Mouse (Mus musculus) adrenal gland, postnatal 25 days (tissue): ENCODE results near the gene Fhit. TPM values are rescaled to one million over a fixed set of nuclear protein-coding genes. Genes with fewer than 3 reads are reported as not detected.

ENCODE experiments used
- DNase-seq: peaks from one replicate; pipeline ENCODE4 v3.0.0; 2021; ENCODE audit warnings: mixed read lengths
- total RNA-seq: library from RNA; stranded (reverse); gene quantifications from 2 replicates; pipeline ENCODE4 v1.2.3, GENCODE M21; 2021

Fhit gene
- total RNA-seq, 1 experiment from 2014 or later = 13.8 TPM

GRCm38 (mm10) chr14:10345905-10346304, 815.9 kb downstream of the Fhit start:
- DNase-seq = no peak

- no peak for DNase-seq
Observed at GRCm38 (mm10) chr14:10344064-10344463, 817.8 kb downstream of the Fhit start.

DNA sequence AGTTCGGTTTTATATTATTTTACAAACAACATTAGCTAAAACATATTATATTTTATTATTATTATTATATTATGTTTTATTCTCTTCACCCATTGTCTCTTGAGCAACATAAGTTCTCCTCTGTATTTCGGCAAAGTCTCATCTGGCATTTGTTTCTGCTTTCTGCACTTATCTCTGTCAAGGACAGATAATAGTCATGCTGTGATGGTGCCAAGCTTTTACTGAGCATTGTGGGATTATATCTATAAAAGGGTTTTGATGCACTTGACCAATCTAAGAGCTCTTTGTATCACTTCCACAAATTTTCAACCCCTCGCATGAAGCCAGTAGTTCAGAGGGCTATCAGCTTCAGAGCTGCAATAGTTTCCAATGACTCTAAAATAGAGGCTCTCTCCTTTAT, 845.1 kb downstream of the Fhit start:
- no peak for DNase-seq

GRCm38 (mm10) chr14:10312190-10312589, 849.6 kb downstream of the Fhit start:
- no peak for DNase-seq

GRCm38 (mm10) chr14:10305286-10305685, 856.5 kb downstream of the Fhit start:
- DNase-seq = no peak

- DNase-seq = no peak
Observed at GRCm38 (mm10) chr14:10301497-10301896, 860.3 kb downstream of the Fhit start.

DNA sequence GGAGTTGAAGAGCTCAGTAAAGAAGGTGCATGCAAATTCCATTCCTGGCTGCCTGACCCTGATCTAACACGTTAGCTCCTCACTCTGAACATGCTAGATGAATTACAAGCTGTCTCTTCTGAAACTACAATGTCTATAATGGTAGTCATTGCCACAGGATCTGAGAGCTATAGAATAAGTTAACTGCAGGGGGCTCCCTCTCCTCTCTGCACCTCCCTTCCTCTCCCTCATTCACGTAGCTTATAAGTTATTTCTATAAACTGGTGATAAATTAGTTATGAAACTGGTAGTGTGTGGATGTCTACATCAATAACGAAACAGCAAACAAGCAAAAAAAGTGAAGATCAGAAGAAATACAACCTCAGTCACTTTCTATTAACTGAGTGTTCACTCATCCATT, 860.9 kb downstream of the Fhit start:
- no peak for DNase-seq

- no peak for DNase-seq
Observed at GRCm38 (mm10) chr14:10299030-10299429, 862.8 kb downstream of the Fhit start.

DNA sequence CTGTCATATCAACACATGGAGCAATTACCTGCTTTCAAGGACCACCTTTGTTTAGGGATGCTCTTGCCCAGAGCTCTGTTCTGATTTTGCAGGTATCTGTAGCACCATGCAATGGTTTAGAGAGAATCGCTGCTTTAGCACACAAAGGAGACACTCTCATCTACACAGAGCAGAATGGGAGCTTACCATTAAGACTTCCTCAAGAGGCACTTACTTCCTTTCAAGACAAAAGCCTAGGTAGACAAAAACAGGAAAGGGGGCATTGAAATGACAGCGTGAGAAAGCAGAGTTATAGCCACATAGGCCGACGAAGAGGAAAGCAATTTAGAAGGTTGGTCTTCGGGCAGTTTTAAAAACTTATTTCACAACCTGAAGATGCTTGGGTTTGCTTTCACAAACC, 872.8 kb downstream of the Fhit start:
- DNase-seq = no peak

DNA sequence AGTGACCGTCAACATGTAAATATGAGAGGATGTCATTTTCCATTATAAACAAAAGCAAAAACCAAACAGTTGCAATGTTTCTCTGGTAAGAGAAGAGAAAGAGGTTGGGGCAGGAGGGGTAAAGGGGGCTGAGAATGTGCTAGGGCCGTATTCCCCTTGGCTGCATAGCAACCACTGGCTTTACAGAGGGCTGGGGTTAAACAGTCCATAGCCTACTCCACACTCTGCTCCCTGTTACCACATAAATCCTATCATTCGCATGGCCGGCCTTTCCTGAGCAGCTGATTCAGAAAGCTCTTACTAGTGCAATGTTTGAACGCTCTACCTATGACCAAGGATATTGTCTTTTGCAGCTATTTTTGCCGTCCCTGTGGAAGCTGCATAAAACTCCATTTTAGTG, 875.8 kb downstream of the Fhit start:
- no peak for DNase-seq

DNA sequence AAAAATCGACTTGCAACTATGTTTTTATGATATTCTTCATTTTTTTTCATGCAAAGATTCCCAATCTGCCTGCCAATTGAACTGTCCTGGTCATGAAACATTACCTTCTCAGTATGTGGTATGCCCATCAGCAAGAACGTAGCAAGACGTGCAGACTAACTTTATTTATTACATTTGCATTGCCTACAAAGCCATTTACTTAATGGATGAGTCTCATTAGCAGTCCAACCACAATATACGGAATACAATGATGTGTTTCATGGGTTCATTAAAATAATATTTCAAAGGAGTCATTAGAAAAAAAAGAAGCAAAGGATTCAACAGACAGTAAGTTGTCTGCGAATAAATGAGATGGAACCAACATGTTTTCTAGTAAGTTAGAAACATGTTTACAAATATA, 933.1 kb downstream of the Fhit start:
- no peak for DNase-seq

DNA sequence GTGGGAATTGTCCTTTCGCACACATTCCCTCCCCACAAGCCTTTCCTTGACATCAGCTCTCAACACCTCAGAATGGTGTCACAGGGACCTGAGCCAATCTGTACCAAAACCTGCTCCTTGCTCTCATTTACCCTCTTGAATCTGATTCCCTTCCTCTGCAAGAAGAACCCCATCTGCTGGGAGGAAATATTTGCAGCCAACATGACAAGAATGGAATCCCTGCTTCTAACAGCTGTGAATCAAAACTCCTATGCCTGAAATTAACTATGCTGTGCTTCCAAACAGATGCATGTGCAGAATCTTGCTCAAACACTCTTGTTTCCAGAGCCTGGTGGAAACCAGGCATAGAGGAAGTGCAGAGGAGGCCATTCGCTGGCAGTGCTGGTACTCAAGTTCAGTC, 940.0 kb downstream of the Fhit start:
- no peak for DNase-seq

GRCm38 (mm10) chr14:10213216-10213615, 948.6 kb downstream of the Fhit start:
- DNase-seq = no peak

- no peak for DNase-seq
Observed at GRCm38 (mm10) chr14:10211184-10211583, 950.7 kb downstream of the Fhit start.

DNA sequence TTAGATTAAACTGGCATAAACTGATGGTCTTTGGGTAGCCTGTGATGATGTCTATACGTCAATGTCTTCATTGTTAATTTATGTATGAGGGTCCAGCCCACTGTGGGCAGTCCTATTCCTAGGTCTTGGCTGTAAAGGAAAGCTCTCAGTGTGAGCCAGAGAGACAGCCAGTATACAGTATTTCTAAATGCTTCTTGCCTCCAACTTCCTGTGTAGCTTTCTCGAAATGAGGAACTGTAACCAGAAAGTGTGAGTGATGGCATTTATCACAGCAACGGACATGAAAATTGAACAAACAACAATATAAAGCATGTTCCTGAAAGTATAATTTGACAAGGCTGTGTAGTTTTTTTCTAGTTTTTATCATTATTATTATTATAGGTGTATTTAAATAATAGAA, 952.8 kb downstream of the Fhit start:
- DNase-seq = no peak

DNA sequence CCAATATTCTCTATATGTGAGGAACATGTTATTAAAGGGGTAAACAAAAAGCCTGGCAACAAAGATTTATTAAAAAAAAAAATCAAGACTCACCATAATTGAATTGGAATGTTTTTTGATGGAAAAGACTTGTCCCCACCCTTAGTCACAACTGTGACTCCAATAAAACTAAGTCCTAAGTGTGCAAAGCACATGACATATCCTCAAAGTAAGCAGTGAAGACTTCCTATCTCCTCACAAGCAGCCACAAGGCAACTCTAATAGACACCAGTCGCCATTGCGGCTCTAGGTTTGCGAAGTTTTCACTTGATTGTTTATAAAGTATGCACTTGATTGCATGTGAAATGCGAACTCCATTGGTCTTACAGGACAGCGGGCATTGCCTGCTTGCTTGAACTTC, 956.1 kb downstream of the Fhit start:
- no peak for DNase-seq

DNA sequence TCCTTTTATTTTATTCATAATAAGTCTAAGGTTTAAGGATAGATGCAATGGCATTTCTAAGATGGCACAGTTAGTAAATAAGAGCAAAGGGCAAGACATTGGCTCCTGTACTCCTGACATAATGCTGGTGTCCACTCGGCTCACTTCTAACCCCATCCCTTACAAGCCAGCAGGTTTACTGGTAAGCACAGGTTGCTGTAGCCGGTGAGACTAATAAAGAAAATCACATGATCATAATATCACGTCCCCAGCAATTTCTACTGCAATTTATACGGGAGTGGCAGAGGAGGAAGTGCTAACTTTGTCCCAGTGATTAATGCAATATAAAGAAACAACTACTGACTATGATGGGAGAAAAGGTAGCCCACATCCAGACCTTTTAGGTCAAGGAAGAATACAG, 956.5 kb downstream of the Fhit start:
- no peak for DNase-seq

- DNase-seq = no peak
Observed at GRCm38 (mm10) chr14:10194130-10194529, 967.7 kb downstream of the Fhit start.

- no peak for DNase-seq
Observed at GRCm38 (mm10) chr14:10171761-10172160, 990.1 kb downstream of the Fhit start.

- DNase-seq = no peak
Observed at GRCm38 (mm10) chr14:10166641-10167429, 995.0 kb downstream of the Fhit start.

DNA sequence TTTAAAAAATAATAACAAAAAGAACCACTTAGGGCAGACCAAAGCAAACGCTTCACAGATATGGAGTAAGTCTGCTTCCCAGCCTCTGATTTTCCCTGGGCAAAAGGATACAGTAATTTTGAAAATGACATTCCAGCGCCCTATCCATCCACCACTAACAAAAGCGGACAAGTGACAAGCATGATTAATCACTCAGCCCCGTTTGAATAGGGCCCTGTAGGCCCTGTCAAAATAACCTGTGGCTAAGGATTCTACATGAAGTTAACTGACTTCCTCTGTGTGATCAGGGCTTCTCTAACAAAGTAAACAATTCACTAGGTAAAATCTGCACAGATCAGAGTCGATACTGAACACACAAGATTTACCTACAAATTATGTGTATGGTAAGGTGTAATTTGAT, 1012.0 kb downstream of the Fhit start:
- DNase-seq = no peak

DNA sequence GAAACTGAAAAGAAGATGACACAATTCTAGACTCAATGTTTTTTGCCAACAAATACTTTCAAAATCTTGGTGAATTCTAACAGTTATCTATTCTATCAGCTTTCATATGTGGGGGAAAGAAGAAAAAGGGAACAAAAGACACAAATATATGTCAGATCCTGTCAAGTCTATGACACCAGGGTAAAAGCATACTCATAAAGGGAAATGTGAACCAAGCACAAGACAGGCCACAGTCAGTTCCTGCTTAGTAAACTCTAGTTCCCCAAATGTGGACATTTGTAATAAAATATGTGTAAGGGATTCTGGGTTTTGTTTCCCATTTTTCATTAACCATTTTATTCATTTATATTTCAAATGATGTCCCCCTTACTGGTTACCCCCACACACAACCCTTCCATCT, 1022.5 kb downstream of the Fhit start:
- DNase-seq = no peak

- no peak for DNase-seq
Observed at GRCm38 (mm10) chr14:10133873-10134272, 1028.0 kb downstream of the Fhit start.

GRCm38 (mm10) chr14:10129675-10130074, 1032.2 kb downstream of the Fhit start:
- no peak for DNase-seq

DNA sequence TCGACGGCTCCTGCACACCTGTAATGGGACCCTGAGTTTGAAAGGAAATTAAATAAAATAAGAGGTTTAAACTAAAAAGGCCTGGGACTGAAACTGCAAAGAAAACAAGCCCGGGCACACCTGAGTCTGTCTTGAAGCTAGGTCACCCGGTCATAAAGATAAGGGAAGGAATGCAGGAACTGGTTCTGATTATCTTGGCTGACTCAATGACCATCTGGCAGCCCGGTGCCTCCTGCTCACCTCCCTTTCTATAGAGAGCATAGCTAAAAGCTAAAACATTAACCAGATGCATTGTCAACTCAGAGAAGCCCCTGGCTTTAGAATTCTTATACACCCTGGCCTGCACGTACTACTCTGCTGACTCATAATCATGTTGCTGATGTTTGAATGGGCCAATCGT, 1032.7 kb downstream of the Fhit start:
- no peak for DNase-seq
